Mouse (Mus musculus): Measurements from ENCODE around the gene Map3k9. TPM values are rescaled to one million over a fixed set of nuclear protein-coding genes. Genes with fewer than 3 reads are reported as not detected.

Gene Map3k9
- total RNA-seq, 2 experiments from 2014 or later, result 0.34 to 0.41 TPM

DNA sequence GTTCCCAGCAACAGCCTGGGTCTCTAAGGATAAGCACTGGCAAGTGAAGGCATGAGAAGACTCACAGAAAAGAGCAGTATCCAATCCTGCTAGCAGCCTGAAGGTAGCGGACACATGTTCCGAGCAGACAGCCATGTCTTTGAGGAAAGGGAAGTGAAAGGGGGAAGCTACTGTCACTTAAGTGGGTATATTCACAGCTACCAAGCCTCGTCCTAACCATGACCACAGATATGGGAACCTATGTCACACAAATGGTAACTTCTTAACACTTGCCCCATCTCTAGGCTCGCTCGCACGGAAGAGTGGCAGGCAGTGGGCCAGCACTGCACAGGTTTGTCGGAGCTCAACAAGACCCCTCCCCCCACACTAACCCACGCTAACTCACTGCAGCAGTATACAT, 61.3 kb downstream of the Map3k9 start:
- no peak for DNase-seq (ENCODE audit: low spot score in 2 of 2)

- DNase-seq (ENCODE audit: low spot score in 2 of 2), result peak in 1 of 2 experiments; percentile 21
Observed at GRCm38 (mm10) chr12:81719161-81719560, 61.8 kb downstream of the Map3k9 start.

DNA sequence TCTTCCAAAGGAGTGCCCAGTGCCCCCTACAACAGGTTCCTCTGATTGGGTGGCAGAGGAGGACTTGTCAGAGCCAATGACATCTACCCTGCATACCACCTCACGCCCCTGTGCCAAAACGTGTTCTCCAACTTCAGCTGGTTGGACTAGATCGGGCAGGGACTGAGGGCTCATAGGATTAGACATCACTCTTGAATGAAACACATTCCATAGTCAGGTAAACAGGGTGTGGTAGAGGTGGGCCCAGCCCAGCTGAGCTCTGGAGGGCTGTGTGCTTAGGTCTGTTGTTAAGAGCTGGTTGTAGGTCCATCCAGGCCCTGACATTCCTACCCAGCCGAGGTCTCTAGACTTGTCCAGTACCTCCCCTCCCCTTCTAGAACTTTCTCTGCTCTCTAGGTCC, 68.4 kb downstream of the Map3k9 start:
- no peak for DNase-seq (ENCODE audit: low spot score in 2 of 2)

DNA sequence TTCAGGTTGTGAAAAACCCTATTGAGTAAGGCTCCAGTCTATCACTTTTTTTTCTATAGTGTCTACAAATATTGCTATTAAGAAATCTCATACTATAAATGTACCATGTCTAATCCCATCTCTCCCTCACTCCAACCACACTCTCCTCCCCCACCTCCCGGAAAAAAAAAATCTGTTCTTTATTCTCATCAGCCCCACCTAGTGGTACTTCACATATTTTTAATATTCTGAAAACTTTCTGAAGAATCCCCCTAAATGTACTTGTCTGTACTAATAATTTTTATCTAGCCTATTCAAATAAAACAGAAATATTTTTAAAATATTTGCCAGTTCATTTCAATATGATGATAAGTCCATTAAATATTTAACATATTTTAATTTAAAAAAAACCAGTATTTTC, 78.1 kb downstream of the Map3k9 start:
- DNase-seq (ENCODE audit: low spot score in 2 of 2), result no peak

DNA sequence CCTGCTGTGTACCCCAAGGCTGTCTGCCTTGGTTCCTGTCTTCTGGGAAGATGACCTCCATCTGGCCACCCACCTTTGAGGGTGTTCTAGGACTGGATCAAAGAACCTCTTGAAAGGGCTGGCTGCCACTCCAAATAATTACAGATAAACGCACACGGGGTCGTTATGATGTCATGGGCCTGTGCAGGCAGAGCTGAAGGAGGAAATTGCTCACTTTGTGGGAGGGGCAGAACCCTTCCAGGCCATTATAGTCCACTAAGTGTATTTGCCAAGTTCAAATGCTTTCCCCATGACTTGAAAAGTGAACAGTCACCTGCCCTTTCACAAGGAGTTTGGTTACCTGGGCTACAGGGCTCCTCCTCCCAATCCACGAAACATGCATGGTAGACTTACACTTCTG, 83.0 kb downstream of the Map3k9 start:
- no peak for DNase-seq (ENCODE audit: low spot score in 2 of 2)

GRCm38 (mm10) chr12:81691177-81691730, 89.7 kb downstream of the Map3k9 start:
- DNase-seq (ENCODE audit: low spot score in 2 of 2), result no peak

- no peak for DNase-seq (ENCODE audit: low spot score in 2 of 2)
Observed at GRCm38 (mm10) chr12:81690751-81691150, 90.2 kb downstream of the Map3k9 start.

DNA sequence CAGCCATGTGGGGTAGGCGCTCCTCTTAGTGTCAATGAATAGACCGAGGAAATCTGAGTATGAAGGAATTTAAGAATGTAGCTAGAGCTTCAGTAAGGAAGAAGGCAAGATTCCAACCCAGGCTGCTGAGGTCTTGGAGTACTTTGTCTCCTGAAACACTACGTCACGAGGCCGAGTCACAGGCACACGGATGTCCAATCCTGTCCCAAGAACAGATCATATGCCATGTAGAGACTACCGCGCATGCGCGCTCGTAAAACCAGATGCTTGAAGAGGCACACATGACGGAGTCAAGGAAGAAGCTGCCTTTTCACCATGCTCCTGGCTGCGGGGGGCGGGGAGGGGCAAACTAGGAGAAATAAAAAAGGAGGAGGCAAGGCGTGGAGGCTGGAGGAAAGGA, 90.9 kb downstream of the Map3k9 start:
- DNase-seq (ENCODE audit: low spot score in 2 of 2), result no peak

DNA sequence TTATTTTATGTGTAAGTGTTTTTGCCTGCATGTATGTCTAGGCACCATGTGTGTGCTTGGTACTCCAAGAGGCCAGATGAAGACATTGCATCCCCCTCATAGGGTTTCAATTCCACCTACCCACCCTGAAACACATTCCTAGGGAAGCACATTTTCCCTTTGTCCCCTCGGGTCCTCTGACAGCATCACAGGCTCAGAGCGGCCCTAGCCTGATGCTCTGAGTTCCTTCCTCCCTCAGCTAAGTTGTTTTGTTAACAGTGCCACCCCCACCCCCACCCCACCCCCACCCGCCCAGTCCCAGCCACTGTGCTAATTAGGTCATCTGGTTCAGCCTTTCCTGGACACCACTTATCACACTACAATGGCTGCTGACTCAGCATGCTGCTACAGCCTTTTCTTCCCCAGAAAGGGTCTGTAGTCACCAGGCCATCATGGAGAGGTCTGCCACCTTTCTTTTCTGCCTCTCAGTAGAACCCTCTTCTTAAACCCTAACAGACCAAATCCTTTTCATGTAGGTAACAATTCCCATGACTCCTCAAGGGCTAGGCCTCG, 91.4 kb downstream of the Map3k9 start:
- DNase-seq (ENCODE audit: low spot score in 2 of 2), result no peak

- DNase-seq (ENCODE audit: low spot score in 2 of 2), result no peak
Observed at GRCm38 (mm10) chr12:81688537-81688936, 92.4 kb downstream of the Map3k9 start.

DNA sequence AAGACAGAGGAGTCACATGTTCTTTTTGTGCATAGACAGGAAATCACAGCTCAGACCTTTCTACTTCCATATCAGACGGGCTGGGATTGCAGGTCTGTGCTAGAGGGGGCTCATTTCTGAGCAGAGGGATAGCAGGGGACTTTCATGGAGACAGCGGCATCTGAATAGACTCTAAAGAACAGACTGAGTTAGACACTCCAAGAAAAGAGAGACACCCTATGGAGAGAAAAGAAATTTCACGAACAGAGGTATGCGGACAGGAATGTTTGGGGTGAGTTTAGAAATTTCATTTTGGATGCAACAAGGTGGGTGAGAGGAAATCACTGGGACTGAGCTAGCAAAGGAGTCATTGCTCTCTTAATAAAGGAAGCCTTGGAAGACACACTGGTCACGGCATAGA, 93.1 kb downstream of the Map3k9 start:
- no peak for DNase-seq (ENCODE audit: low spot score in 2 of 2)

DNA sequence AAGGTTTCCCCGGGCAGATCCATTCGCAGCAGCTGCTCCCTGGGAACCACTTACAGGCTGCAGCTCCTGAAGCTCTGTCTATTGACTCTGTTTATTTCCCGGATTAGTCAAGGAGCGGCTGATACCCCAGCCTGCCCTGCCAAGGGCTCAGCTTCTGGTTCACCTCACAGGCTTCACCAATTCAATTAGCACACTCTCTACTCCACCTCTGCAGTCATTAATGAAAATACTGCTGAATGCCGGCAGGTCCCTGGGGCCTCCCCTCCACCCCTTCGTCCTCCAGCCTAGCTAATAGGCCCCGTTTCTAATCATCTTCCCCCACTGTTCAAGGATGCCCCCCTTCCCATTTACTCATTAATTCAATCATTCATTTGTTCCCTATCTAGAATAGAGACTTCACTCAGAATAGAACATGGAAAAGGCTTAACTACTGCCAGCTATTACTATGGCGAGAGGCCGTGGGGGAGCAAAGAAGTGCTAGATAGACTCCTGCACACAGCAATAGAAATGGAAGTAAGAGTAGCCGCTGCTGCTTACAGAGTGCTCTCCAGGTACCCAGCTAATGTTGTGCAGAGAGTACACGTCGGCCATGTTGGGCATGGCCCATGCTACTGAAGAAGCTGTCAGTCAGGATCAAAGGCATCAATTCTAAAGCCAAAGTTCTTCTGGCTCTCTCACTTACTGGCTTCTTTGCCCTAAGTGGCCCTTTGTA, 94.4 kb downstream of the Map3k9 start:
- DNase-seq (ENCODE audit: low spot score in 2 of 2), result no peak

- no peak for DNase-seq (ENCODE audit: low spot score in 2 of 2)
Observed at GRCm38 (mm10) chr12:81685981-81686380, 95.0 kb downstream of the Map3k9 start.

DNA sequence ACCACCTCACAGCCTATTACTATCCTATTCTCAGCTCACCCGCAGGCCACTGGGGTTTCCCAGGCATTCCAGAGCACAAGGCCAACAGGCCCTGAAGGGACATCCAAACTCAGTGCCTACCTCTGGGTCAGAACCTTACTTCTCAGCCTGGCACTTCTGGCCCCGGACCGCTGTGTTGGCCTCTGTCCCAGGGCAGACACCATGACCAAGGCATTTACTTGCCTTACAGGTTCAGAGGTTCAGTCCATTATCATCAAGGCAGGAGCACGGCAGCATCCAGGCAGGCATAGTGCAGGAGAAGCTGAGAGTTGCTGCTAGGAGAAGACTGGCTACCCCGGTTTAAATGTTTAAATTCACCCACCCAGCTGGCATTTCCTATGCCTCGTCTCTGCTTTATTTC, 96.9 kb downstream of the Map3k9 start:
- DNase-seq (ENCODE audit: low spot score in 2 of 2), result no peak

- DNase-seq (ENCODE audit: low spot score in 2 of 2), result no peak
Observed at GRCm38 (mm10) chr12:81683395-81683794, 97.6 kb downstream of the Map3k9 start.

GRCm38 (mm10) chr12:81679807-81680529, 101.0 kb downstream of the Map3k9 start:
- DNase-seq (ENCODE audit: low spot score in 2 of 2), result no peak

DNA sequence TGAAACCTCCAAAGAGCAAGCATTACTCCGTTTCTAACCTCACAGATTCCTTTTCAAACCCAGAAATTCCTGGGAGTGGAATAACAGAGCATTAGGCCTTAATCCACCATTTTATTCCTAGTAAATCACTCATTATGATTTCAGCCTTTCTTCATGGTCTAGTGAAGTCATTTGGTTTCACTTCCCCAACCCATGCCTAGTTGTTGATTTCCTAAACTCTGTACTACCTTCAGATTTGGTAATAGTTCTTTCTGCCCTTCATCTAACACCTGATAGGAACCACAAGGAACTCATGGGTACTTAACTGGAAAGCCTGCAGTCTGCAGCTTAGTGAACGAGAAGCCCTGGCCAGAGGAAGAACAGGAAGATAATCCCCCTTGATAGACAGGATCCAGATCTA, 105.4 kb downstream of the Map3k9 start:
- DNase-seq (ENCODE audit: low spot score in 2 of 2), result no peak

Other genes starting within 250 kb of the Map3k9 start
- 10 to 100 TPM; 23.2 to 28.2 TPM for gene Gm20498, start 248.3 kb downstream of the Map3k9 start, total RNA-seq (2021)
- gene Synj2bp, start 248.3 kb downstream of the Map3k9 start, total RNA-seq (2021), result 10 to 100 TPM; 21.6 to 26.7 TPM
- under 1 TPM in 1 of 2 experiments, not detected in 1; 0.16 TPM for gene Adam21, start 212.7 kb downstream of the Map3k9 start, total RNA-seq (2021)
- gene Med6, start 186.2 kb downstream of the Map3k9 start, total RNA-seq (2021), result 10 to 100 TPM; 25.8 to 27.0 TPM
- 10 to 100 TPM; 27.3 to 31.0 TPM for gene Ttc9, start 149.9 kb downstream of the Map3k9 start, total RNA-seq (2021)
- gene Pcnx, start 78.8 kb upstream of the Map3k9 start, total RNA-seq (2021), result 10 to 100 TPM; 56.4 to 66.9 TPM